Mouse (Mus musculus) kidney, adult 8-10 months (tissue): ENCODE data around the gene Psmb9.

Source experiments
- DNase-seq, 2 experiments: peaks; one replicate each; pipeline ENCODE4 v3.0.0; 2022

Gene Psmb9

GRCm38 (mm10) chr17:34135297-34136224, 52.0 kb downstream of the Psmb9 start:
- peak; percentile 99 for DNase-seq

GRCm38 (mm10) chr17:34134451-34134850, 53.1 kb downstream of the Psmb9 start:
- DNase-seq = no peak

GRCm38 (mm10) chr17:34133289-34133688, 54.3 kb downstream of the Psmb9 start:
- DNase-seq = no peak
